Mouse (Mus musculus) neural tube, embryonic 14.5 days (tissue): ENCODE data around the gene Ppara. TPM values are rescaled to one million over a fixed set of nuclear protein-coding genes. Genes with fewer than 3 reads are reported as not detected.

ENCODE experiments used
- ATAC-seq: fragments of 200-750 bp; cut with Nextera tagmentation; 2 replicates; pipeline ENCODE4 v1.8.0; 2017; ENCODE audit warnings: low read depth, mild to moderate bottlenecking, moderate TSS enrichment, moderate library complexity
- H3K27ac ChIP-seq: fragments of 300-500 bp; sonication (generic); 2 replicates; pipeline ENCODE4 v1.5.1; 2014; ENCODE audit warnings: low read depth, mild to moderate bottlenecking, control low read depth, low read length, moderate library complexity, mixed read lengths
- H3K27me3 ChIP-seq: fragments of 300-500 bp; sonication (generic); 2 replicates; pipeline ENCODE4 v1.6.1; 2014; ENCODE audit warnings: low read length; ENCODE audit not compliant: control insufficient read depth, insufficient read depth
- H3K36me3 ChIP-seq: fragments of 300-500 bp; sonication (generic); 2 replicates; pipeline ENCODE4 v1.6.1; 2014; ENCODE audit warnings: low read length, mixed read lengths; ENCODE audit not compliant: control insufficient read depth, insufficient read depth
- H3K4me1 ChIP-seq: fragments of 300-500 bp; sonication (generic); 2 replicates; pipeline ENCODE4 v1.6.1; 2014; ENCODE audit warnings: low read length; ENCODE audit not compliant: control insufficient read depth, insufficient read depth
- H3K4me2 ChIP-seq: fragments of 300-500 bp; sonication (generic); 2 replicates; pipeline ENCODE4 v1.6.1; 2014; ENCODE audit warnings: mild to moderate bottlenecking, low read depth, low read length, control low read depth
- H3K4me3 ChIP-seq: fragments of 300-500 bp; sonication (generic); 2 replicates; pipeline ENCODE4 v1.5.1; 2014; ENCODE audit warnings: low read depth, low read length, control low read depth, mixed read lengths
- H3K9ac ChIP-seq: fragments of 300-500 bp; sonication (generic); replicated peaks from 2 replicates; pipeline ENCODE4 v1.6.1; 2014; ENCODE audit warnings: low read depth, mild to moderate bottlenecking, control low read depth, low read length, mixed read lengths
- H3K9me3 ChIP-seq: fragments of 300-500 bp; sonication (generic); 2 replicates; pipeline ENCODE4 v1.6.1; 2016; ENCODE audit warnings: low read length; ENCODE audit not compliant: control insufficient read depth
- WGBS: fragments of 180-500 bp; shearing (Covaris S2); extraction: QIAGEN DNeasy Blood & Tissue Kit; methylation state at CpG from one replicate; pipeline ENCODE4 v1.1.7; 2014; 5-methylcytosine and 5-hydroxymethylcytosine counted together
- polyA plus RNA-seq: library from polyadenylated mRNA; unstranded; fragments of >200 nt; fragmentation: Nextera tagmentation; extraction: Ambion mirVana; gene quantifications from 2 replicates; pipeline ENCODE4 v1.2.1, GENCODE M21; 2014

Gene Ppara
- polyA plus RNA-seq, 1 experiment from 2014 or later: 0.75 TPM

GRCm38 (mm10) chr15:85752655-85753054 is 17.9 kb downstream of the Ppara start:
- no peaks in the 10 kb centered on the region for H3K27me3 ChIP-seq
- H3K9ac ChIP-seq: no peak overlapping the region
- H3K4me1 ChIP-seq: no peaks in the 10 kb centered on the region
- no peak overlapping the region for H3K27ac ChIP-seq
- H3K9me3 ChIP-seq: peaks cover 7% of the 10 kb centered on the region; the same call in 1 of the 2 replicates
- no peak overlapping the region for H3K4me2 ChIP-seq
- H3K36me3 ChIP-seq: no peaks in the 10 kb centered on the region
- WGBS: 78% methylated on average over 2 of the region's 2 CpGs
- no peak for ATAC-seq
- H3K4me3 ChIP-seq: no peak overlapping the region

- no peak overlapping the region for H3K27ac ChIP-seq
- 89% methylated on average over 1 of the region's 1 CpGs for WGBS
- H3K9ac ChIP-seq: no peak overlapping the region
- H3K36me3 ChIP-seq: no peaks in the 10 kb centered on the region
- H3K27me3 ChIP-seq: no peaks in the 10 kb centered on the region
- no peak for ATAC-seq
- H3K4me2 ChIP-seq: no peak overlapping the region
- H3K9me3 ChIP-seq: peaks cover 7% of the 10 kb centered on the region; the same call in 1 of the 2 replicates
- no peaks in the 10 kb centered on the region for H3K4me1 ChIP-seq
- H3K4me3 ChIP-seq: no peak overlapping the region
Observed at GRCm38 (mm10) chr15:85754033-85754650, 19.4 kb downstream of the Ppara start.

GRCm38 (mm10) chr15:85755214-85755613 is 20.4 kb downstream of the Ppara start:
- ATAC-seq: no peak
- no peaks in the 10 kb centered on the region for H3K36me3 ChIP-seq
- H3K4me3 ChIP-seq: no peak overlapping the region
- H3K9me3 ChIP-seq: peaks cover 7% of the 10 kb centered on the region; the same call in 1 of the 2 replicates
- H3K4me2 ChIP-seq: no peak overlapping the region
- no peaks in the 10 kb centered on the region for H3K4me1 ChIP-seq
- no peak overlapping the region for H3K9ac ChIP-seq
- no peaks in the 10 kb centered on the region for H3K27me3 ChIP-seq
- no peak overlapping the region for H3K27ac ChIP-seq
- 79% methylated on average over 6 of the region's 6 CpGs for WGBS

GRCm38 (mm10) chr15:85756611-85757010 is 21.8 kb downstream of the Ppara start:
- Histone ChIP-seq H3K36me3 (no peaks in the 10 kb centered on the region), H3K27ac (no peak overlapping the region), H3K9me3 (peaks cover 5% of the 10 kb centered on the region; the same call in 1 of the 2 replicates), H3K4me3 (no peak overlapping the region), H3K9ac (no peak overlapping the region), H3K27me3 (no peaks in the 10 kb centered on the region), H3K4me1 (no peaks in the 10 kb centered on the region), H3K4me2 (no peak overlapping the region)
- no peak for ATAC-seq
- WGBS: 85% methylated on average over 7 of the region's 7 CpGs

- no peaks in the 10 kb centered on the region for H3K36me3 ChIP-seq
- no peaks in the 10 kb centered on the region for H3K4me1 ChIP-seq
- no peak overlapping the region for H3K4me2 ChIP-seq
- H3K27me3 ChIP-seq: no peaks in the 10 kb centered on the region
- H3K9me3 ChIP-seq: no peaks in the 10 kb centered on the region
- H3K9ac ChIP-seq: no peak overlapping the region
- no peak overlapping the region for H3K27ac ChIP-seq
- no peak for ATAC-seq
- H3K4me3 ChIP-seq: no peak overlapping the region
- WGBS: 92% methylated on average over 3 of the region's 3 CpGs
Observed at GRCm38 (mm10) chr15:85757768-85758167, 23.0 kb downstream of the Ppara start.

- ATAC-seq: no peak
- WGBS: 79% methylated on average over 4 of the region's 4 CpGs
- no peaks in the 10 kb centered on the region for H3K9me3 ChIP-seq
- H3K4me2 ChIP-seq: no peak overlapping the region
- H3K27me3 ChIP-seq: no peaks in the 10 kb centered on the region
- no peaks in the 10 kb centered on the region for H3K36me3 ChIP-seq
- H3K27ac ChIP-seq: no peak overlapping the region
- no peak overlapping the region for H3K4me3 ChIP-seq
- H3K9ac ChIP-seq: no peak overlapping the region
- no peaks in the 10 kb centered on the region for H3K4me1 ChIP-seq
Observed at GRCm38 (mm10) chr15:85762761-85763160, 28.0 kb downstream of the Ppara start.

GRCm38 (mm10) chr15:85765022-85765421 is 30.2 kb downstream of the Ppara start:
- WGBS: 50% methylated on average over 3 of the region's 3 CpGs
- H3K27me3 ChIP-seq: no peaks in the 10 kb centered on the region
- H3K27ac ChIP-seq: no peak overlapping the region
- no peak overlapping the region for H3K4me3 ChIP-seq
- ATAC-seq: no peak
- H3K9ac ChIP-seq: no peak overlapping the region
- H3K4me1 ChIP-seq: no peaks in the 10 kb centered on the region
- no peaks in the 10 kb centered on the region for H3K36me3 ChIP-seq
- no peaks in the 10 kb centered on the region for H3K9me3 ChIP-seq
- no peak overlapping the region for H3K4me2 ChIP-seq

GRCm38 (mm10) chr15:85766677-85767076 is 31.9 kb downstream of the Ppara start:
- Histone ChIP-seq H3K4me2 (no peak overlapping the region), H3K27me3 (no peaks in the 10 kb centered on the region), H3K9me3 (no peaks in the 10 kb centered on the region), H3K4me3 (no peak overlapping the region), H3K27ac (no peak overlapping the region), H3K4me1 (no peaks in the 10 kb centered on the region), H3K9ac (no peak overlapping the region), H3K36me3 (no peaks in the 10 kb centered on the region)
- ATAC-seq: no peak
- 92% methylated on average over 5 of the region's 5 CpGs for WGBS

- Histone ChIP-seq H3K4me3 (no peak overlapping the region), H3K9ac (no peak overlapping the region), H3K27me3 (no peaks in the 10 kb centered on the region), H3K36me3 (no peaks in the 10 kb centered on the region), H3K4me1 (no peaks in the 10 kb centered on the region), H3K9me3 (no peaks in the 10 kb centered on the region), H3K4me2 (no peak overlapping the region), H3K27ac (no peak overlapping the region)
- 96% methylated on average over 8 of the region's 8 CpGs for WGBS
- ATAC-seq: no peak
Observed at GRCm38 (mm10) chr15:85768991-85769390, 34.2 kb downstream of the Ppara start.
